Mouse (Mus musculus): ENCODE measurements around the gene Lce1l. TPM values are rescaled to one million over a fixed set of nuclear protein-coding genes. Genes with fewer than 3 reads are reported as not detected.

Lce1l gene
- polyA plus RNA-seq, 1 experiment, result not detected

GRCm38 (mm10) chr3:92815581-92815980 lies 35.5 kb downstream of the Lce1l start:
- no peak overlapping the region for H3K27ac ChIP-seq (ENCODE audit: insufficient read depth, low read length)
- H3K4me1 ChIP-seq (ENCODE audit: control insufficient read depth, insufficient read depth, low read length), result no peaks in the 10 kb centered on the region
- no peak for TF ChIP-seq POLR2A (IDR thresholded peaks at IDR 0.05; ENCODE audit: borderline replicate concordance, insufficient read depth, low read length)
- no peak for TF ChIP-seq CTCF (IDR thresholded peaks at IDR 0.05; ENCODE audit: borderline replicate concordance, insufficient read depth, low read depth, low read length)
- H3K4me3 ChIP-seq (replicated peaks; ENCODE audit: insufficient read depth, low read depth, low read length), result no peak overlapping the region
- no peak for DNase-seq
- 89% methylated on average over 3 of the region's 3 CpGs for WGBS
- H3K27me3 ChIP-seq (ENCODE audit: control insufficient read depth, insufficient read depth, low read length), result no peaks in the 10 kb centered on the region

- H3K27me3 ChIP-seq (ENCODE audit: control insufficient read depth, insufficient read depth, low read length), result no peaks in the 10 kb centered on the region
- DNase-seq, result no peak
- no peak within 1 kb of the TSS for H3K4me3 ChIP-seq (replicated peaks; ENCODE audit: insufficient read depth, low read depth, low read length)
- TF ChIP-seq CTCF (IDR thresholded peaks at IDR 0.05; ENCODE audit: borderline replicate concordance, insufficient read depth, low read depth, low read length) (no peak), POLR2A (IDR thresholded peaks at IDR 0.05; ENCODE audit: borderline replicate concordance, insufficient read depth, low read length) (no peak)
- H3K4me1 ChIP-seq (ENCODE audit: control insufficient read depth, insufficient read depth, low read length), result no peaks in the 10 kb centered on the region
- H3K27ac ChIP-seq (ENCODE audit: insufficient read depth, low read length), result no peak within 1 kb of the TSS
These were observed 43.3 kb downstream of the Lce1l start, which contains the start of gene Lce1k for GRCm38 (mm10) chr3:92807791-92808190. Gene Lce1k (minus strand): TSS chr3:92807891.

Other genes starting within 250 kb of the Lce1l start
- gene 2210017I01Rik, start 243.8 kb downstream of the Lce1l start, polyA plus RNA-seq (2012; rRNA removed), result not detected in 2 replicates
- gene Lce6a, start 229.6 kb downstream of the Lce1l start, polyA plus RNA-seq (2012; rRNA removed), result not detected in 2 replicates
- not detected in 2 replicates for gene Lce1a1, start 203.0 kb downstream of the Lce1l start, polyA plus RNA-seq (2012; rRNA removed)
- not detected in 2 replicates for gene Lce1b, start 194.4 kb downstream of the Lce1l start, polyA plus RNA-seq (2012; rRNA removed)
- gene Lce1a2, start 181.0 kb downstream of the Lce1l start, polyA plus RNA-seq (2012; rRNA removed), result not detected in 2 replicates
- not detected in 2 replicates for gene Lce1c, start 172.0 kb downstream of the Lce1l start, polyA plus RNA-seq (2012; rRNA removed)
- gene Lce1d, start 164.1 kb downstream of the Lce1l start, polyA plus RNA-seq (2012; rRNA removed), result not detected in 2 replicates
- gene Lce1e, start 142.2 kb downstream of the Lce1l start, polyA plus RNA-seq (2012; rRNA removed), result not detected in 2 replicates
- not detected in 2 replicates for gene Lce1f, start 130.9 kb downstream of the Lce1l start, polyA plus RNA-seq (2012; rRNA removed)
- not detected in 2 replicates for gene Gm38119, start 112.2 kb downstream of the Lce1l start, polyA plus RNA-seq (2012; rRNA removed)
- gene Lce1g, start 98.9 kb downstream of the Lce1l start, polyA plus RNA-seq (2012; rRNA removed), result not detected in 2 replicates
- not detected in 2 replicates for gene Lce1h, start 86.2 kb downstream of the Lce1l start, polyA plus RNA-seq (2012; rRNA removed)
- not detected in 2 replicates for gene Lce1i, start 72.4 kb downstream of the Lce1l start, polyA plus RNA-seq (2012; rRNA removed)
- not detected in 2 replicates for gene Lce1j, start 60.8 kb downstream of the Lce1l start, polyA plus RNA-seq (2012; rRNA removed)
- gene Lce1k, start 43.4 kb downstream of the Lce1l start, polyA plus RNA-seq (2012; rRNA removed), result not detected in 2 replicates
- gene Kprp, start 24.0 kb downstream of the Lce1l start, polyA plus RNA-seq (2012; rRNA removed), result not detected in 2 replicates
- not detected in 2 replicates for gene 2310050C09Rik, start 18.9 kb upstream of the Lce1l start, polyA plus RNA-seq (2012; rRNA removed)
- gene Lce3a, start 74.9 kb upstream of the Lce1l start, polyA plus RNA-seq (2012; rRNA removed), result not detected in 2 replicates
- gene Lce3b, start 81.7 kb upstream of the Lce1l start, polyA plus RNA-seq (2012; rRNA removed), result not detected in 2 replicates
- gene Lce3c, start 93.2 kb upstream of the Lce1l start, polyA plus RNA-seq (2012; rRNA removed), result not detected in 2 replicates
- gene Lce3d, start 106.1 kb upstream of the Lce1l start, polyA plus RNA-seq (2012; rRNA removed), result not detected in 2 replicates
- not detected in 2 replicates for gene Lce3e, start 115.8 kb upstream of the Lce1l start, polyA plus RNA-seq (2012; rRNA removed)
- not detected in 2 replicates for gene Lce3f, start 140.9 kb upstream of the Lce1l start, polyA plus RNA-seq (2012; rRNA removed)
- not detected in 2 replicates for gene Crct1, start 164.4 kb upstream of the Lce1l start, polyA plus RNA-seq (2012; rRNA removed)
- gene Lce1m, start 167.8 kb upstream of the Lce1l start, polyA plus RNA-seq (2012; rRNA removed), result not detected in 2 replicates
- not detected in 2 replicates for gene Gm4858, start 217.5 kb upstream of the Lce1l start, polyA plus RNA-seq (2012; rRNA removed)

Measured in cerebellum, adult 2 months (tissue).